Mouse (Mus musculus): ENCODE data around the gene Bptf. TPM values are rescaled to one million over a fixed set of nuclear protein-coding genes. Genes with fewer than 3 reads are reported as not detected.
"Not testable (repeated sequence)": the region's sequence is repeated elsewhere in the genome, so short reads cannot be mapped to it uniquely, and the experiment has no call there.

Gene Bptf
- polyA plus RNA-seq, 1 experiment from 2014 or later: 40.6 TPM

DNA sequence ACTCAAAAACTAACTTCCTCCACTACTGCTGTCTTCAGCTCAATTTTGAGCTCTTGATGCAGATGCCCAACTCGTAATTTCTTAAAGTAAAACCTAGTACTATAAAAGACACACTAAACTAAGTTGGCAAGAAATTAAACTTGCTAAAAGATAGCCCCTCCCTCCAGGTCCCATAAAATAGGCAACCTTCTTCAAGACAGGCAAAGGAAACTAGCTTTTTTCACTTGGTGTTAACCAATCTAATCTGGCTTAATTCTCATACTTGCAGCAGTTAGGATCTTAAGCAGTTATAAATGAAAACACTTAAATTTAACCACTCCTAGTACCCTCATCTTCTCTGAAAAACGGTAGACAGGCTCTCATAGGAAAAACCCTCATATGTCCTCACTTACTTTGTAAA is 2.3 kb downstream of the Bptf start:
- 34% methylated on average over 2 of the region's 2 CpGs for WGBS

DNA sequence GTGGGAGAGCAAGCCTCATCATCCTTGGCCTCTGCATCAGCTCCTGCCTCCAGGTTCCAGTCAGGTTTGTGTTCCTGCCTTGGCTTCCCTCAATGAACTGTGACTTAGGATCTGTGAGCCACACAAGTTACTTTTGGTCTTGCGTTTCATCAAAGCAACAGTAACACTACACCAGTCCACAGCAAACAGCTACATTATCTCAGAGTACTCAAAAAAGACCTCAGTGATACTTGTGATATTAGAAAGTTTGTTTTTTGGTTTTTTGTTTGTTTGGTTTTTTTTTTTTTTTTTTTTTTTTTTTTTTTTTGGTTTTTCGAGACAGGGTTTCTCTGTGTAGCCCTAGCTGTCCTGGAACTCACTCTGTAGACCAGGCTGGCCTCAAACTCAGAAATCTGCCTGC is 5.2 kb downstream of the Bptf start:
- 96% methylated on average over 1 of the region's 2 CpGs for WGBS
- H3K36me3 ChIP-seq (replicated peaks; ENCODE audit: control insufficient read depth, insufficient read depth); H3K4me3 ChIP-seq (replicated peaks; ENCODE audit: low read length); H3K27ac ChIP-seq; H3K4me2 ChIP-seq (replicated peaks); H3K9ac ChIP-seq; H3K27me3 ChIP-seq (ENCODE audit: control insufficient read depth, insufficient read depth, low read length); ATAC-seq (ENCODE audit: low FRiP score); DNase-seq (ENCODE audit: low spot score); H3K9me3 ChIP-seq (ENCODE audit: control insufficient read depth, low read length): not testable (repeated sequence)
- peaks cover 32% of the 10 kb centered on the region for H3K4me1 ChIP-seq (replicated peaks; ENCODE audit: control insufficient read depth, insufficient read depth, low read length)

More for the DNA sequence above, 2.3 kb downstream of the Bptf start:
- H3K4me1 ChIP-seq (replicated peaks; ENCODE audit: control insufficient read depth, insufficient read depth, low read length): peaks cover 23% of the 10 kb centered on the region
- no peak overlapping the region for H3K27ac ChIP-seq
- DNase-seq (ENCODE audit: low spot score): no peak
- H3K9ac ChIP-seq: 0 out of 2 replicates have a peak overlapping the region, but pooled peaks have one; percentile 98
- H3K36me3 ChIP-seq (replicated peaks; ENCODE audit: control insufficient read depth, insufficient read depth): no peaks in the 10 kb centered on the region
- no peaks in the 10 kb centered on the region for H3K27me3 ChIP-seq (ENCODE audit: control insufficient read depth, insufficient read depth, low read length)
- H3K4me2 ChIP-seq (replicated peaks): peak overlapping the region; percentile 63
- H3K9me3 ChIP-seq (ENCODE audit: control insufficient read depth, low read length): no peaks in the 10 kb centered on the region
- no peak for ATAC-seq (ENCODE audit: low FRiP score)
- H3K4me3 ChIP-seq (replicated peaks; ENCODE audit: low read length): peak overlapping the region; percentile 93

DNA sequence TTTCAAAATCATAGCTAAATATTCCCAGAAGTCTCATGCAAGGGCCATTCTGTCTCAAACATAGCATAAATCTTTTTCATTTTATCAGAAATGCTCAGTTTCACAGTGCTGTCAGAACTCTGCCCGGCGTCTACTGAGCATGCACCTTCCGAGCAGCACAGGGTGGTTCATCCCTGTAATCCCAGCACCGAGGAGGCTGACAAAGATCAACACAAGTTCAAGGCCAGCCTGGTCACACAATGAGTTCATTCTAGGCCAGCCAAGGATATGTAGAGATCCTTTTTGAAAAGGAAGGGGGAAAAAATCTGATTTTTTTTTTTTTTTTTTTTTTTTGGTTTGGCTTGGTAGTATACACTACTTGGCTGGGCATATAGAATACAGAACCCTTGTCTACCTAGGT is 6.9 kb downstream of the Bptf start:
- H3K9me3 ChIP-seq (ENCODE audit: control insufficient read depth, low read length): no peaks in the 10 kb centered on the region
- H3K36me3 ChIP-seq (replicated peaks; ENCODE audit: control insufficient read depth, insufficient read depth): no peaks in the 10 kb centered on the region
- H3K27me3 ChIP-seq (ENCODE audit: control insufficient read depth, insufficient read depth, low read length): no peaks in the 10 kb centered on the region
- peaks cover 31% of the 10 kb centered on the region for H3K4me1 ChIP-seq (replicated peaks; ENCODE audit: control insufficient read depth, insufficient read depth, low read length)
- H3K4me3 ChIP-seq (replicated peaks; ENCODE audit: low read length): no peak overlapping the region
- WGBS: 82% methylated on average over 4 of the region's 4 CpGs
- H3K27ac ChIP-seq: no peak overlapping the region
- no peak overlapping the region for H3K4me2 ChIP-seq (replicated peaks)
- no peak overlapping the region; the same call in 1 of the 2 replicates for H3K9ac ChIP-seq
- ATAC-seq (ENCODE audit: low FRiP score) (no peak), DNase-seq (ENCODE audit: low spot score) (no peak)

DNA sequence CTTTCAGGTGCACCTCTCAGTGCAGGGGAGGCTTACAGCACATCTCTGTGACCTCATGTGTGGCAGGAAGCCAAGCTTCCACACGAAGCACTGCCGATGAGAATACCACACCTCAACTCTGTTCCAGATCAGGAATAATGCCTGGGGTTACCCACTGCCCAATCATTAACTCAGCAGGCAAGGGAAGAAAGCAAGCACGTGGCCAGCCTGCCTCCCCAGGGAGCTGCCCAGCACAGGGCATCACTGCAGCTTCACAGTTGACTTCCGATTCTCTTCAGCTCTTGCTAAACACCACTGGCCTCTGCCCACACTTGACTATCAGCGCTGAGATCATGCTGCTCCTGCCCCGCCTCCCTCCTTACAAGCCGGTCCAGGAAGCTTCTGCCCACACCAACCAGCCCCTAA is 7.6 kb downstream of the Bptf start:
- no peaks in the 10 kb centered on the region for H3K36me3 ChIP-seq (replicated peaks; ENCODE audit: control insufficient read depth, insufficient read depth)
- H3K27ac ChIP-seq: no peak overlapping the region
- H3K9me3 ChIP-seq (ENCODE audit: control insufficient read depth, low read length): no peaks in the 10 kb centered on the region
- 23% methylated on average over 7 of the region's 7 CpGs for WGBS
- no peak overlapping the region for H3K4me2 ChIP-seq (replicated peaks)
- ATAC-seq (ENCODE audit: low FRiP score): no peak
- no peaks in the 10 kb centered on the region for H3K27me3 ChIP-seq (ENCODE audit: control insufficient read depth, insufficient read depth, low read length)
- H3K9ac ChIP-seq: no peak overlapping the region; the same call in 1 of the 2 replicates
- no peak overlapping the region for H3K4me3 ChIP-seq (replicated peaks; ENCODE audit: low read length)
- no peak for DNase-seq (ENCODE audit: low spot score)
- H3K4me1 ChIP-seq (replicated peaks; ENCODE audit: control insufficient read depth, insufficient read depth, low read length): peaks cover 24% of the 10 kb centered on the region

DNA sequence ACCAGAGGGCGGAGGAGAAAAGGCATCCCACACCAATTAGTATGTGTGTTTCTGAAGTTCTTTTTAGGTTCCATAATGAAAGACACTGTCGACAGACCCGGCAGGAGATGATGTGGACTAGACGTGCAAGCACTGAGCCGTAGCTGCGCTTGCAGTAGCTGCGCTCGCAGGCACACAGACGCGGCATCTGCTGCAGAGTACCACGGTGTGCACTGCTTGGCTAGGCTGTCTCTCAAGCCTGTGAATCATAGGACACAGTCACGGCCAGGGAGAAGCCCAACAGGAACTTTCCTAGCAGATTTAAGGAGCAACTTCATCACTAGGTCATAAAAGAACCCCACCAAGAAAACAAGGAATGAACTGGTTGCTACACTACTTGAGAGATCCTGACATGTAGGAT is 14.1 kb downstream of the Bptf start:
- Histone ChIP-seq H3K36me3 (replicated peaks; ENCODE audit: control insufficient read depth, insufficient read depth) (no peaks in the 10 kb centered on the region), H3K4me3 (replicated peaks; ENCODE audit: low read length) (no peak overlapping the region), H3K27ac (no peak overlapping the region), H3K4me1 (replicated peaks; ENCODE audit: control insufficient read depth, insufficient read depth, low read length) (peaks cover 13% of the 10 kb centered on the region; the same call in 1 of the 2 replicates), H3K9ac (no peak overlapping the region), H3K9me3 (ENCODE audit: control insufficient read depth, low read length) (no peaks in the 10 kb centered on the region), H3K4me2 (replicated peaks) (no peak overlapping the region), H3K27me3 (ENCODE audit: control insufficient read depth, insufficient read depth, low read length) (no peaks in the 10 kb centered on the region)
- WGBS: 78% methylated on average over 12 of the region's 12 CpGs
- no peak for DNase-seq (ENCODE audit: low spot score)
- no peak for ATAC-seq (ENCODE audit: low FRiP score)

DNA sequence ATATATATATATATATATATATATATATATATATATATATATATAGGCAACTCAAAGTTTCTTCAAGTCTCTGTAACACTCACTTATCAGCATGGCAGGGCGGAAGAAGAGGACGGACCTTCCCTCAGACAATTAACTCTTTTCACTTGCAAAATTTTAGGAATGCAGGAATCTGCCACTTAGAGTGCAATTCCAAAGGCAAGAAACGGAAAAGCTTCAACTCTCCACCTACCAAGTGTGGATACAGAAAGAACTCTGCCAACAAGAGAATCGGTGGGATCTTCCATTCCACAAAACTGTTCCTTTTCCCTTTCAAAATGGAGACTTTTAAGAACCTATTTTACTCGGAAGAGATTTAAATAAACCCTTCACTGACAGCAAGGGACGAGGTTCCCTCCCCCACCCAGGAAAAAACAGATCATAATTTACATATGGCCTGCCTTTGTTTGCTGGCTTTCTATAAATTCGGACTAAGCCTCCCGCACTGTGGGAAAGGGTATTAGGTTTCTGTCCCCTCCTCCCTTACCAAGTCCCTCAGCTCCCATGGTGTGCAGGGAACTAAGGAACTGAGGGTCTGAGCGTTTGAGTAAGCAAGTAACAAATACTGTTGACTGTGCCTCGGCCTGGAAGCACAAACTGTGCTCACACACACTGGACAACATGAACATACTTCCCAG is 17.9 kb downstream of the Bptf start:
- no peak for ATAC-seq (ENCODE audit: low FRiP score)
- H3K4me2 ChIP-seq (replicated peaks): 0 out of 2 replicates have a peak overlapping the region, but pooled peaks have one; percentile 15
- no peak for DNase-seq (ENCODE audit: low spot score)
- 0 out of 2 replicates have a peak overlapping the region, but pooled peaks have one; percentile 47 for H3K27ac ChIP-seq
- peaks cover 13% of the 10 kb centered on the region; the same call in 1 of the 2 replicates for H3K4me1 ChIP-seq (replicated peaks; ENCODE audit: control insufficient read depth, insufficient read depth, low read length)
- peaks cover 14% of the 10 kb centered on the region for H3K36me3 ChIP-seq (replicated peaks; ENCODE audit: control insufficient read depth, insufficient read depth)
- H3K9me3 ChIP-seq (ENCODE audit: control insufficient read depth, low read length): no peaks in the 10 kb centered on the region
- WGBS: 20% methylated on average over 10 of the region's 10 CpGs
- H3K9ac ChIP-seq: no peak overlapping the region
- no peak overlapping the region for H3K4me3 ChIP-seq (replicated peaks; ENCODE audit: low read length)
- H3K27me3 ChIP-seq (ENCODE audit: control insufficient read depth, insufficient read depth, low read length): no peaks in the 10 kb centered on the region

DNA sequence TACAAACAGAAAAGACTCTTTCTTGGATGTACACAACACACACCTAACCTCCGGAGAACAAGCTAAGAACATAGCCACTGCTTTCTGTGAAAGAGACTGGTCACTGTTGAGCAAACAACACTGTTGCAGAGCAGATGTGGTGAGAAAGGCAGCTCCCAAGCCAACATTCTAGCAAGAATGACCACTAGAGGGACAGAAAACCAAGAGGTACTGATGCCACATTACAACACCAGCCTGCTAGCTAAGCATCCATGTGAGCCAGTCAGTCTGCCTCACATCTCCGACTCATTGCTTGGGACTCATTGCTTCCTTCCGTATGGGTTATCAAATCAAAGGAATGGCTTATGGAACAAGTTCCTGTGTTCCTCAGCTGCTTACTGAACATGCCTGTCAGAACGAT is 18.8 kb downstream of the Bptf start:
- Histone ChIP-seq H3K9me3 (ENCODE audit: control insufficient read depth, low read length) (no peaks in the 10 kb centered on the region), H3K4me3 (replicated peaks; ENCODE audit: low read length) (no peak overlapping the region), H3K36me3 (replicated peaks; ENCODE audit: control insufficient read depth, insufficient read depth) (peaks cover 14% of the 10 kb centered on the region), H3K27me3 (ENCODE audit: control insufficient read depth, insufficient read depth, low read length) (no peaks in the 10 kb centered on the region), H3K9ac (no peak overlapping the region), H3K4me2 (replicated peaks) (no peak overlapping the region), H3K4me1 (replicated peaks; ENCODE audit: control insufficient read depth, insufficient read depth, low read length) (peaks cover 13% of the 10 kb centered on the region; the same call in 1 of the 2 replicates), H3K27ac (no peak overlapping the region)
- 69% methylated on average over 4 of the region's 4 CpGs for WGBS
- peak; percentile 57 for DNase-seq (ENCODE audit: low spot score)
- no peak for ATAC-seq (ENCODE audit: low FRiP score)

DNA sequence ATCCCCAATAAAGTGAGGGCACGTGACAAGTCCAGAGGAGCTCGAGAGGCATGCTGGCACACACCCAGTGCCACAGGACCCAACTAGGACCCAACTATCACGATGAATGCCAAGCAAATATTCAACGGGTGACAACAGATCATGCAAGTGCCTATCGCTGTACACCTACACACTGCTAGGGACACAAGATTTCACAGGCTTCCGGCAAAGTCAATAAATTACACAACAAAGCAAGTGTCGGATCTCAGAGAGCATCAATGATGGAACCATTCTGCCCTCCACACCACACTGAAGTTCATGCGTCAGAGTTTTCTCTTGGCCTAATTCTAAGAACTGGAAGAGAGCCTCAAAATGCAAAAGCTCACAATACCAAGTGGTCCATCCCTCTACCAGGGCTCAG is 22.3 kb downstream of the Bptf start:
- H3K4me1 ChIP-seq (replicated peaks; ENCODE audit: control insufficient read depth, insufficient read depth, low read length): peaks cover 7% of the 10 kb centered on the region; the same call in 1 of the 2 replicates
- no peaks in the 10 kb centered on the region for H3K9me3 ChIP-seq (ENCODE audit: control insufficient read depth, low read length)
- DNase-seq (ENCODE audit: low spot score): no peak
- H3K27me3 ChIP-seq (ENCODE audit: control insufficient read depth, insufficient read depth, low read length): no peaks in the 10 kb centered on the region
- H3K36me3 ChIP-seq (replicated peaks; ENCODE audit: control insufficient read depth, insufficient read depth): peaks cover 14% of the 10 kb centered on the region
- H3K27ac ChIP-seq: no peak overlapping the region
- H3K4me3 ChIP-seq (replicated peaks; ENCODE audit: low read length): no peak overlapping the region
- 91% methylated on average over 8 of the region's 8 CpGs for WGBS
- no peak overlapping the region for H3K4me2 ChIP-seq (replicated peaks)
- ATAC-seq (ENCODE audit: low FRiP score): no peak
- no peak overlapping the region for H3K9ac ChIP-seq

DNA sequence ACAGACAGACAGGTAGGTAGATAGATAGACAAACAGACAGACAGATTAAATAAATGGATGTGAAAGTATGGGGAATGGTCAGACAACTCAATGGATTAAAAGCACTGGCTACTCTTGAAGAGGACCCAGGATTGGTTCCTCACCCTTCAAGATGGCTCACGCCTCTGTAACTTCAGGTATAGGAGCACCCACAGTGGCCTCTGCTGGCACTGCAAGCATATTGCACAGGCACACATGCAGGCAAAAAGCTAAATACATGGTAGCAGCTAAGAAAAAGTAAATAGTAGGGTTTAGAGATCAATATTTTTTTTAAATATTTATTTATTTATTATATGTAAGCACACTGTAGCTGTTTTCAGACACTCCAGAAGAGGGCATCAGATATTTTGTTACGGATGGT is 23.0 kb downstream of the Bptf start:
- WGBS: 95% methylated on average over 2 of the region's 2 CpGs
- no peak overlapping the region for H3K27ac ChIP-seq
- ATAC-seq (ENCODE audit: low FRiP score) (no peak), DNase-seq (ENCODE audit: low spot score) (no peak)
- no peaks in the 10 kb centered on the region for H3K4me1 ChIP-seq (replicated peaks; ENCODE audit: control insufficient read depth, insufficient read depth, low read length)
- no peaks in the 10 kb centered on the region for H3K9me3 ChIP-seq (ENCODE audit: control insufficient read depth, low read length)
- H3K4me2 ChIP-seq (replicated peaks): no peak overlapping the region
- H3K4me3 ChIP-seq (replicated peaks; ENCODE audit: low read length): no peak overlapping the region
- H3K36me3 ChIP-seq (replicated peaks; ENCODE audit: control insufficient read depth, insufficient read depth): peaks cover 14% of the 10 kb centered on the region
- H3K27me3 ChIP-seq (ENCODE audit: control insufficient read depth, insufficient read depth, low read length): no peaks in the 10 kb centered on the region
- H3K9ac ChIP-seq: no peak overlapping the region

All from hindbrain, embryonic 14.5 days (tissue).